Mouse (Mus musculus) embryo, embryonic 10.5 days (tissue): ENCODE results near the gene Mast4.

Experiments
- DNase-seq: peaks from one replicate; pipeline ENCODE4 v3.0.0-alpha.2; 2015; ENCODE audit warnings: low spot score

Mast4 gene

GRCm38 (mm10) chr13:103238034-103238705, 96.1 kb downstream of the Mast4 start:
- DNase-seq: no peak

DNA sequence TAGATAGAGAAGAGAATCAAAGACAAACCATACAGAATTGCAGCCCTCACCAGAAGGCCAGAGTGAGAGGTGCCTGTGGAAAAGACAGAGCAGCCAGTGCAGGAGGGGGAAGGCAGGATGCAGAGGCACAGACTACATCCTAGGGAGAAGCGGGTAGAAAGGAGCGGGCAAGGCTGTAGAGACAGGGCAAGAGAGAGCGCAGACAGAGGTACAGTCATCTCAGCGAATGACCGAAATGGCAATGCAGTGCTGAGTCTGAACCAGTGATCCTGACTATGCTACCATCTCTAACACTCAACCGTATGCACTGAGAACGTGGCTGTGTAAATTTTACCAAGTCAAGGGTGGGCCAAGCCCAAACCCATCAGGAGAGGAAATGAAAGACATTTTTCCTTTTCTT, 102.1 kb downstream of the Mast4 start:
- no peak for DNase-seq

DNA sequence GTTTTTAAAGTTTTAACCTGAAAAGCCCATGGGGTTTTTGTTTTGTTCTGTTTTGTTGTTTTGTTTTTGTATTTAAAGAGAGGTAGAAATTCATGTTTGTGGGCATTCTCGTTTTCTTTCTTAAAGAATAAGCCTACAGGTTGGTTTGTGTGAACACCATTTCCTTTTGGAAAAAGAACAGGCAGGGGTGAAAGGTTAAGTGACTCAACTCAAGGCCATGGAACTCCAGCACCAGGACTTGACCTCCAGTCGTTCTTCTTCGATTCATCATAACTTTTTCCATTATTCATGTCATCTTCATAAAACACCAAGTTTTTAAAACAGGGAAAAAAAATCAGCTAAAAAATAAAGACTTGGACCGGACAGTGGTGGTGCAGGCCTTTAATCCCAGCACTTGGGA, 105.2 kb downstream of the Mast4 start:
- no peak for DNase-seq

DNA sequence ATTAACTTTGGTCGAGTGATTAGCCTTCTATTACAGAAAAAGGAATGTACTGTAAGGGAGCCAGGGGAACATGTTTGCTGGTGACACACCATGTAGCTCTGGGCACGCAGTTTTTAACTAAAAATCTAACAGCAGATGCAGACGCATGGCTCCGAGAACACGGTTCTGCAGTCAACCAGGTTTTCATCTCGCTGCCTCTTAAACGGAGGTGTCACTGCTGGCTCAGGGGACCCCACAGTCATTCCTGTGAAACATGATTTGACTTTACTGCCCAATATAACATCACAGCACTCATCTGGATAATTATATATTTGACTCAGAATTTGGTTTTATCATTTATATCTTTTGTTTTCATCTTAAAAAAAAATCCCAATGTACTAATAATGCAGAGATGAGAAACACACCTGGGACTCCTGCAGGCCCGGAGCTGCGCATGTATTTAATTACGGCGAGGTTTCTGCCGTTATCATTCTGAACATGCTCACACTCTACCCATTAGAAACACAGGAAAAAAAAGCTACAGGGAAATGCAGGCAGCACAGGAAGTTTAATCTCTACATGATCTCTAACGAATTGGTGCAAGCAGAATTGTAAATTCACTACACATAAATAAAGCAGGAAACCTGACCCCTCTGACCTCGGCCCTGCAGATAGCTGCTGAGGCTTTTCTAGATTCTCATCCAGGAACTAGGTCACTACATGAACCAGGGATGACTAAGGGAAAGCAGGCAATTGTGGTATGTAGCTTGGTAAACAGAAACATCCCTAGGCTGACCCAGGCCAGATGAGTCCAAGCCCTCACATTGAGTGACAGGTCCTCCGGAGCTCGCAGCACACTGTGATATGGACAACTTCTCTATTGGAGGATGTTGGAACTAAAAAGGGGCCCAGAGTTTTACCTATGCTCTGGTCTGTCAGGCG, 108.1 kb downstream of the Mast4 start:
- no peak for DNase-seq

DNA sequence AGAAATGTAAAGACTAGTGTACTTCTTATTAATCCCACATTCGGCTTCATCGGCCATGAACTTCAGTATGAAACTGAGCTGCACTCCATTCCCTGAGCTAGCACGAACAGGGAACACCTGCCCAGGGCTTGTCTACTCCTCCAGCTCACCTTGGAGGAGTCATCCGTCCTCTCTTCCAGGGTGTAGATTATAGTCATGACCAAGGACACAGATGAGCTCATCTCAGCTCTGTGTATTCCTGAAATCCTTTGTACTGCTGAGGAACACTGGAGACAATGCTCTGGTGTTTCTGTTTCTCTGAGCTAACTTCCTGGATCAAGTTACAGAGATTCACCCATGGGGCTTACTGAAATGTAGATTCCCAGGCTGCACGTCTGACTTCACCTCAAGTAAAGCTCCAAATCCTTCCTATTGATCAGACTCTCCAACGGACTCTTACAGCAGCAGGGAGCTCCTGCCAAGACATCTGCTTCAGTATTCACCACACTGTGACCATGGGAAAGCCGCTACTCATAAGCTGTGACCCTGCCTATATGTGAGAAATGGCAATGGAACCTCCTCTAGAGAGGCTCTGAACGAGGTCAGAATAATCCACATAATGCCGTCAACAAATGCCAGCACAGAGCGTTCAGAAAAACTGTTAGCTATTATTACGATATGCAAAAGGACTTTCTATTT, 108.9 kb downstream of the Mast4 start:
- DNase-seq: peak; percentile 33

- DNase-seq: no peak
These were observed 113.7 kb downstream of the Mast4 start for GRCm38 (mm10) chr13:103220479-103221064.

DNA sequence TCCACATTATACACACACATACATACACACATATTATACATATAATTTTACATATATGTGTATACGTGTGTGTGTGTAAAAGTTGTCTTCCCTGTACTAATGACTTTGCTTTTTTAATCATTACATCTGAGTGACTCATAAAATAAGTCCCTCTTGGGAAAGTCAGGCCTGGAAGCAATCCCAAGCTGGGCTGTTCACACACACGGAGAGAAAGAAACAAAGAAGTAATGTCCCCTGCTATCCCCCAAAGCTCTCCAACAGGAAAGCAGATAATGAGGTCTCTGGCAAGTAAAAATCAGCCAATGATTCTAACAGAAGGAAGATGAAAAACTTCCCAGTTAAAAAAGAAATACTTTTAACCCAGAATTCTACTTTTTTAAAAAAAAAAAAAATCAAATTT, 114.3 kb downstream of the Mast4 start:
- no peak for DNase-seq

DNA sequence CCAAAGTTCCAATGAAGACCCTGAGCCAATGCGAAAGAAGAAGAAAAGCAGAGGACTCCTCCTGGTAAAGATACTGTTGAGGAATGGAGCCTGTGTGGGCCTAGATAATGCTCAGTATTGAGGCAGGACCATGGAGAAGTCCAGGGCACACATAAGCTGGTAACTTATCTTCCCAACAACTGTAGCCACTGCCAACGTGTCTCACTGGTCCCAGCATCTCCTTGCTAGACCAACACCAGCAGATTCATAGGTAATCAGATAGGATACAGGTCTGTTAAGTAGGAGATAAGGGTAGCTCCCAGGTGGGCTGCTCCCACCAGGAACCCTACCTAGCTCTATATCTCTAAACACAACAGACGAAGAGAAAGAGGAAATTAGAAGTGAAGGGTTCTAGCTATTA, 116.8 kb downstream of the Mast4 start:
- no peak for DNase-seq

DNA sequence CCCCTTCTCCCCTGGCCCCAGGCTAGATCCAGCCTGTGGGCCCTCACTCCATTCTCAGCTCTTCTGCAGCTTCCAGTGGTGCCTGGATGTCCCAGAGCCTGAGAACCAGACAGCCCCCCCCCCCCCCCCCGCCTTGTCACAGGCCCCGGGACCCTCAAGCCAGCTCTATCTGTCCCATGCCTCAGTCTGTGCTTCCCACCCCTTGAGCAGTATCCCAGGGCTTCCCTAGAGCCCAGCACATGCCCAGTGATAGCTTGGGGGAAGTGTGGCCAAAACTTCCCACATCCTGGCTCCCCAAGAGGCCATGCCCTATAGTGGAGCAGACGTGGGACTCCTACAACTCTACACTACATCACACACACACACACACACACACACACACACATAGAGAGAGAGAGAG, 119.8 kb downstream of the Mast4 start:
- no peak for DNase-seq

- DNase-seq: no peak
These were observed 122.3 kb downstream of the Mast4 start for GRCm38 (mm10) chr13:103211953-103212352.

GRCm38 (mm10) chr13:103211501-103211941, 122.8 kb downstream of the Mast4 start:
- no peak for DNase-seq

GRCm38 (mm10) chr13:103210746-103211145, 123.6 kb downstream of the Mast4 start:
- DNase-seq: no peak

DNA sequence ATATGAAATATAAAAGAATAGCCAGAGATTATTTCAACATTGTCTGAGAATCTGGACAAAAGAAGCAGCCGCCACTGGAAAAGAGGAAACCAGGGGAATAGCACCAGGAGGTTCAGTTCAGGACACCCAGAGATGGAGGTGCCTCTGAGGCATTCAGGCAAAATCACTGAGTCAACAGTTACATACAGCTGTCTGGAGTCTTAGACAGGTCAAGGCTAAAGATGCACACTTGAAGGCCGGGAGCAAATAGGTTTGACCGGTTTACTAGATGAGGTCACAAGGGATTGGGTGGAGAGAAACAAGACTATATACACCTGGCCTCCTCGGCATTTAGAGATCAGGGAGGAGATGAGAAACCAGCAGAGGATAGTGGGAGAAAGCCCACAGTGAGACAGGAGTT, 127.1 kb downstream of the Mast4 start:
- DNase-seq: no peak

GRCm38 (mm10) chr13:103206644-103207043, 127.7 kb downstream of the Mast4 start:
- DNase-seq: no peak

- no peak for DNase-seq
These were observed 129.1 kb downstream of the Mast4 start for GRCm38 (mm10) chr13:103205191-103205590.

GRCm38 (mm10) chr13:103203376-103203895, 130.9 kb downstream of the Mast4 start:
- DNase-seq: no peak

DNA sequence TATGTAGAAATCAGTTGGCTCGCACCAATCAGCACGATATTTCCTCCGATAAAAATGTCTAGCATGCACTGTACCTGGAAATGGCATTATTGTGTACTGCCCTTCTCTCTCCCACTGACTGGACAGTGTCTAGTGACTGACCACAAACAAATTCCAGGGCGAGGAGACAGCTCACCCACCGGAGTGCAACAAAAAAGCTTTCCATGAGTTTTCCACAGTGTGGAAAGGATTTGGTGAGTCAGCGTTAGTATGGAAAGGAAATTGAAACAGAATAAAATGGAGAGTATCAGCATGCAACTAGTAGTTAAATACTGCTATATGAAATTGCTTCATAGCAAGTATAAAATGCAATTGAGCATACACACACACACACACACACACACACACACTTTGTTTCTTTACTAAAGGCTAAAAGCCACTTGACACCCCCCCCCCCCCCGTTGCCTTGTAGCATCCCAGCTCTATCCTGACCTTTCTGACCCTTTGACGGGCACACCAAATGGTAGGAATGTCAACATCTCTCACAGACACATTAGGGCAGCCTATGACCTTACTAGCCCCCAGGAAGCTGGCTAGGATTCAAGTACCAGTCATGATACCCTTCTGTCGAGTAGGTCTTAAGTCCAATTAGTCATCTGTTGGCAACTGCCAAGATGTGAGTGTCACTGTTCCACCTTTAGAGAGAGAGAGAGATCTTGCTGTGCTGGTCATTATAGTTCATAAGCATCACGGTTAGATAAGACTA, 133.1 kb downstream of the Mast4 start:
- DNase-seq: peak; percentile 43

- DNase-seq: no peak
These were observed 134.3 kb downstream of the Mast4 start for GRCm38 (mm10) chr13:103199823-103200660.

GRCm38 (mm10) chr13:103198210-103198940, 135.9 kb downstream of the Mast4 start:
- no peak for DNase-seq

- DNase-seq: peak; percentile 38
These were observed 138.0 kb downstream of the Mast4 start for GRCm38 (mm10) chr13:103196307-103196706.
